Mouse (Mus musculus): ENCODE data around the gene Tmem208.

The Tmem208 gene

DNA sequence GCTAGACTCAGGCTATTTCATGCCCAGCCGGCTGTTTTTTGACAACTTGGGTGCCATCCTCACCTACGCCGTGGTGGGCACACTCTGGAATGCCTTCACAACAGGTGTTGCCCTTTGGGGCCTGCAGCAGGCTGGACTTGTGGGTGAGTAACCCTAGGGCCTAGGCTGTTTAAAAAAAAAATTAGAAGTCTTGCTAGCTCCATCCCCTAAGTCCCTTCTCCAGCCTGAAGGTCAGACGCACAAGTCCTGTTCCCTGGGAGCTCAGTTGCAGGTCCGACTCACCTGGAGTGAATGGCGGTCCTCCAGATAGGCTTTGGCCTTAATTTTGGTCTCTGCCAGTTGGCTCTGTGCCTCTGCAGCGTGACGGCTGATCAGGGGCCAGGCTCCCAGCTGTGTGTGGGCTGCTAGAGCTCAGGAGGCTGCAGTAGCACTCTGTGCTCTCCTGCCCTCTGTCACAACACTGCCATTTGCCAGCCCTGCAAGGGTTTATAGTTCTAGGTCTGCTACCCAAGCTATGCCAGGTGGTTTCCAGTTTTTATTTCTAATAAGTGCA is 27.5 kb downstream of the Tmem208 start:
- no peak for DNase-seq (ENCODE audit: low spot score in 2 of 2)

DNA sequence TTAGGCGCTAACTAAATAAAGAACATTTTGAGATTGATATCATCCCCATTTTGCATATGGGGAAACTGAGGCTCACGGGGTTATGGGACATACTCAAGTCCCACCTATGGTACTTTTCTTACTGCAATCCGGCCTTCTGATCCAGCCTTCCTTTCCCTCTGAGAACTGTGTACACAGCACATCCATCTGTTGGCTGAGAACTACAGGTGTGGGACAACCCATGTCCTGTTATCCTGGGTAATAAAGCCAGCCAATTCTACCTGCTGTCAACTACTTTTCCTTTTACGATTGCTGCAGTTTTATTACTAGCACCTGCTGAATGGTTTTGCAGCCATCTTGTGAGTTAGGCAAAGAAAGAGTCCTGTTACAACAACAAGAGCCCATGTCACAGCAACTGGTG is 28.4 kb downstream of the Tmem208 start:
- no peak for DNase-seq (ENCODE audit: low spot score in 2 of 2)

DNA sequence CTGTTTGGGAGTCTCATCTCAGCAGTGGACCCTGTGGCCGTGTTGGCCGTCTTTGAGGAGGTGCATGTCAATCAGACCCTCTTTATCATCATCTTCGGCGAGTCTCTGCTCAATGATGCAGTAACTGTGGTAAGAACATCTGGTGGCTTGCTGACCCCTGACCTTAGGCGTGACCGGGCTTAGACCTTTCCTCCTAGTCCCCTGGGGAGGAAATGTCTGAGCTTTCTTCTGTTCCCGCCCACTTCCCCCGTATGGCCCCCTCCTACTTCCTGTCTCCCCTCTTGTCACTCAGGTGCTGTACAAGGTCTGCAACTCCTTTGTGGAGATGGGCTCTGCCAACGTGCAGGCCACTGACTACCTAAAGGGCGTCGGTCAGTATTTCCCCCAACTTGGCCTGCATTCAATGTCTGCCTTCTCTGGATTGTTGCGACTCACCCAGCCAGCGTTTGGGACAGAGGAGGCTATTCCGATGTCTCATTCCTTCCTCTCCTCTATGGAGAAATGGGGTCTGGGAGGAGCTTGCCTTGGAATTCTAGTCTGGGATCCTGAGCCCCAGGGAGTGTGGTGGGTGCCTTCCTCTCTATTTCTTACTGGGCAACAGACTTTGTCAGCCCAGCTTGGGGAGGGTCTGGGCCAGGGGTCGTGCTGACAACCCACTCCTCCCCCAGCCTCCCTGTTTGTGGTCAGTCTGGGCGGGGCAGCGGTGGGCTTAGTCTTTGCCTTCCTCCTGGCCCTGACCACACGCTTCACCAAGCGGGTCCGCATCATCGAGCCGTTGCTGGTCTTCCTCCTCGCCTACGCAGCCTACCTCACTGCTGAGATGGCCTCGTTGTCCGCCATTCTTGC is 29.2 kb downstream of the Tmem208 start:
- DNase-seq (ENCODE audit: low spot score in 2 of 2), result peak; percentile 27 to 52

- DNase-seq (ENCODE audit: low spot score in 2 of 2), result no peak
Observed at GRCm38 (mm10) chr8:105356681-105357080, 30.5 kb downstream of the Tmem208 start.

GRCm38 (mm10) chr8:105359208-105359607 is 33.1 kb downstream of the Tmem208 start:
- DNase-seq (ENCODE audit: low spot score in 2 of 2), result no peak

GRCm38 (mm10) chr8:105359646-105360045 is 33.5 kb downstream of the Tmem208 start:
- DNase-seq (ENCODE audit: low spot score in 2 of 2), result no peak

- no peak for DNase-seq (ENCODE audit: low spot score in 2 of 2)
Observed at GRCm38 (mm10) chr8:105361751-105362702, 35.9 kb downstream of the Tmem208 start.

GRCm38 (mm10) chr8:105367107-105367506 is 41.0 kb downstream of the Tmem208 start:
- DNase-seq (ENCODE audit: low spot score in 2 of 2), result peak in 1 of 2 experiments; percentile 26

GRCm38 (mm10) chr8:105372473-105372872 is 46.3 kb downstream of the Tmem208 start:
- DNase-seq (ENCODE audit: low spot score in 2 of 2), result no peak

GRCm38 (mm10) chr8:105373032-105373431 is 46.9 kb downstream of the Tmem208 start, which contains the start of gene Plekhg4:
TSS of gene Plekhg4 (plus strand) at chr8:105373274.
- DNase-seq (ENCODE audit: low spot score in 2 of 2), result no peak

- DNase-seq (ENCODE audit: low spot score in 2 of 2), result peak in 1 of 2 experiments; percentile 20
Observed at GRCm38 (mm10) chr8:105374513-105374966, 48.4 kb downstream of the Tmem208 start.

GRCm38 (mm10) chr8:105378673-105379072 is 52.5 kb downstream of the Tmem208 start:
- DNase-seq (ENCODE audit: low spot score in 2 of 2), result no peak

DNA sequence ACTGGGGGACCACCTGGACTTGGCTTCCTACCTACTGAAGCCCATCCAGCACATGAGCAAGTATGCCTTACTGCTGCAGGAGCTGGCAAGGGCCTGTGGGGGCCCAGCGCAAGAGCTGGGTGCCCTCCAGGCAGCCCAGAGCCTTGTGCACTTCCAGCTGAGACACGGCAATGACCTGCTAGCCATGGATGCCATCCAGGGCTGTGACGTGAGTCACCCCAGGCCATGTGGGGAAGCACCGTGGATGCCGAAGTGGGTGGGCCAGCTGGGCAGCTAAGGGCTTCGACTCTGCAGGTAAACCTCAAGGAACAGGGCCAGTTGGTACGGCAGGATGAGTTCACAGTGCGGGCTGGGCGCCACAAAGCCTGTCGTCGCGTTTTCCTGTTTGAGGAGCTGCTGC is 54.2 kb downstream of the Tmem208 start:
- DNase-seq (ENCODE audit: low spot score in 2 of 2), result no peak

- DNase-seq (ENCODE audit: low spot score in 2 of 2), result no peak
Observed at GRCm38 (mm10) chr8:105384070-105384469, 57.9 kb downstream of the Tmem208 start.
